Mouse (Mus musculus): ENCODE results near the gene Gmip. TPM values are rescaled to one million over a fixed set of nuclear protein-coding genes. Genes with fewer than 3 reads are reported as not detected.

Gene Gmip
- polyA plus RNA-seq, 1 experiment from 2014 or later, result 7.6 TPM

DNA sequence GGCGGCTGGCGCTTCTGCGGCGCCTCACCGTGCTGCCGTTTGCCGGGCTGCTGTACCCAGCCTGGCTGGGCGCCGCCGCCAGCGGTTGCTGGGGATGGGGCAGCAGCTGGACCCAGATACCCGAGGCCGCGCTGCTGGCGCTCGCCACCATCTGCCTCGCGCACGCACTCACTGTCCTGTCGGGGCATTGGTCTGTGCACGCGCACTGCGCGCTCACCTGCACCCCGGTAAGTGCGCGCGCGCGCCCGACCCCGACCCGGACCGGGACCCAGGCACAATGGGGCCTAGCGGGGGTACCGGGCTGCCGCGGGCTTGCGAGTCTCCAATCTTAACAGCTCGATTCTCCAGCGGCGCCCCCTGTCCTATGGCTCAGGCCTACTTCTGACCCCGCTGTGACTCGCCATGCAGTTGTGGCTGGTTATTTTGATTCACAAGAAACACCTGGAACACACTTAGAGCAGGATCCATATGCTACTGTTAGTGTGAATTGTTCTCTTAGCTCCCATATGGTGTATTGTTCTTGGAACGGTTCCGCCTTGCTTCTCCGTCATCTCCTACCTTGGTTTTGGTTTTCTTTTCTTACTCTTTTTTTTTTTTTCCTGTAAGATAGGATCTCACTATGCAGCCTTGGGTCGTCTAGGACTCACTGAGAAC, 16.9 kb upstream of the Gmip start:
- H3K9ac ChIP-seq, result peak overlapping the region; percentile 98
- H3K36me3 ChIP-seq, result peaks cover 35% of the 10 kb centered on the region
- peak overlapping the region; percentile 88 for H3K4me2 ChIP-seq
- H3K4me3 ChIP-seq, result peak overlapping the region; percentile 100
- peaks cover 25% of the 10 kb centered on the region for H3K4me1 ChIP-seq
- no peaks in the 10 kb centered on the region for H3K27me3 ChIP-seq (replicated peaks)
- H3K9me3 ChIP-seq, result no peaks in the 10 kb centered on the region
- H3K27ac ChIP-seq (replicated peaks), result peak overlapping the region; percentile 91
- WGBS, result under 1% methylated on average over 48 of the region's 48 CpGs
- peak; percentile 47 for ATAC-seq (ENCODE audit: extremely low read depth, insufficient number of reproducible peaks, low FRiP score, low TSS enrichment)

DNA sequence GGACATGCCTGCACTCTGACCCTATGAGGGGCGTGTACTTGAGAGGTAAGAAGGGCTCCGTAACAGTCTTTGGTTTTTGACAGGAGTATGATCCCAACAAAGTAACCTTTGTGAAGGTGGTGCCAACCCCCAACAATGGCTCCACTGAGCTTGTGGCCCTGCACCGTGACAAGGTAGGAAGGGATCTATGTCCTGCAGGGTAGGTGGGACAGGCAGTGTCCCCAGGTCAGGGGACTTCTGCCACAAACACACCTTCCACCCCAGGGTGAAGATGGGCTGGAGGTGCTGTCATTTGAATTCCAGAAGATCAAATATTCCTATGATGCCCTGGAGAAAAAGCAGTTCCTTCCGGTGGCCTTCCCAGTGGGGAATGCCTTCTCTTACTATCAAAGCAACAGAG, 14.8 kb upstream of the Gmip start:
- H3K27me3 ChIP-seq (replicated peaks), result no peaks in the 10 kb centered on the region

DNA sequence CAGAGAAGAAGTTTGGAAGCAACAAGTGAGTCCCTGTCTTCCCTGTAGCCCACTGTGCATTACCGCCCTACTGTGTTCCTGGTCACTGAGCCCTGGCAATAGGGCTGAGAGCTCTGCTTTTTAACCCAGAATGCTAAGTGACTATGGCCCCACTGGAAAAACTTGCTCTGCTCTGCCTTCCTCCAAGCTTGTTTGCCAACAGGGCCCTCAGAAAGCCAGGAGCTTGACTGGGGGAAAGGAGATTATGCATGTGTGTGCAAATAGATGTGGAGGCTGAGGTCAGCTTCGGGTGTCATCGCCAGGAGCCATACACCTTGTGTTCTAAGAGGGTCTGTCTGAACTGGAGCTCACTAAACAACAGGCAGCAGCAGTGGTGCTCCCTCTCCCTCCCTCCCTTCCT, 14.4 kb upstream of the Gmip start:
- Histone ChIP-seq H3K9me3 (no peaks in the 10 kb centered on the region), H3K27me3 (replicated peaks) (no peaks in the 10 kb centered on the region), H3K27ac (replicated peaks) (no peak overlapping the region), H3K36me3 (peaks cover 60% of the 10 kb centered on the region), H3K4me2 (no peak overlapping the region), H3K4me1 (peaks cover 25% of the 10 kb centered on the region), H3K9ac (no peak overlapping the region), H3K4me3 (no peak overlapping the region)
- 94% methylated on average over 3 of the region's 3 CpGs for WGBS
- no peak for ATAC-seq (ENCODE audit: extremely low read depth, insufficient number of reproducible peaks, low FRiP score, low TSS enrichment)

More for the DNA sequence above, 14.8 kb upstream of the Gmip start:
- peaks cover 56% of the 10 kb centered on the region for H3K36me3 ChIP-seq
- H3K4me1 ChIP-seq, result peaks cover 25% of the 10 kb centered on the region
- no peak overlapping the region for H3K4me2 ChIP-seq
- H3K27ac ChIP-seq (replicated peaks), result no peak overlapping the region
- no peak overlapping the region for H3K9ac ChIP-seq
- 92% methylated on average over 4 of the region's 4 CpGs for WGBS
- H3K4me3 ChIP-seq, result no peak overlapping the region
- ATAC-seq (ENCODE audit: extremely low read depth, insufficient number of reproducible peaks, low FRiP score, low TSS enrichment), result no peak
- H3K9me3 ChIP-seq, result no peaks in the 10 kb centered on the region

DNA sequence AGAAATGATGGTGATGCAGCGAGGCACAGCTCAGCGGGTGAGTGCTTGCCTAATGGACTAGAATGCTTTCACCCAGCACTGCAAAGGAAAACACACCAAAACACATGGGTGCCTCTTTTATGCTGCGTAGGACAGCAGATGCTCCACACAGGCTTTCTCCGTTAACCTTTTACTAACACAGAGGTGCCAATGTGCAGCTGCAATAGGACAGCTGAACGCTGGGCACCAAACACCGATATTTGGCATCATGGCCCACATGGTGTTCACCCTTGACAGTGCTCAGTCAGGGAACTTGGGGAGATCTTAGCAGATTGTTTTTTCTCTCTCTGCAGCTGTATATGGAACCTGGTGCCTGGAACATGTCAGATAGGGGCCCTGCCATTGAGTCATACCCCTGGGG, 13.6 kb upstream of the Gmip start:
- peaks cover 68% of the 10 kb centered on the region for H3K36me3 ChIP-seq
- H3K9me3 ChIP-seq, result no peaks in the 10 kb centered on the region
- no peak overlapping the region for H3K4me2 ChIP-seq
- ATAC-seq (ENCODE audit: extremely low read depth, insufficient number of reproducible peaks, low FRiP score, low TSS enrichment), result no peak
- H3K27ac ChIP-seq (replicated peaks), result no peak overlapping the region
- WGBS, result 92% methylated on average over 6 of the region's 6 CpGs
- H3K4me1 ChIP-seq, result peaks cover 22% of the 10 kb centered on the region
- H3K4me3 ChIP-seq, result no peak overlapping the region
- no peaks in the 10 kb centered on the region for H3K27me3 ChIP-seq (replicated peaks)
- no peak overlapping the region for H3K9ac ChIP-seq

DNA sequence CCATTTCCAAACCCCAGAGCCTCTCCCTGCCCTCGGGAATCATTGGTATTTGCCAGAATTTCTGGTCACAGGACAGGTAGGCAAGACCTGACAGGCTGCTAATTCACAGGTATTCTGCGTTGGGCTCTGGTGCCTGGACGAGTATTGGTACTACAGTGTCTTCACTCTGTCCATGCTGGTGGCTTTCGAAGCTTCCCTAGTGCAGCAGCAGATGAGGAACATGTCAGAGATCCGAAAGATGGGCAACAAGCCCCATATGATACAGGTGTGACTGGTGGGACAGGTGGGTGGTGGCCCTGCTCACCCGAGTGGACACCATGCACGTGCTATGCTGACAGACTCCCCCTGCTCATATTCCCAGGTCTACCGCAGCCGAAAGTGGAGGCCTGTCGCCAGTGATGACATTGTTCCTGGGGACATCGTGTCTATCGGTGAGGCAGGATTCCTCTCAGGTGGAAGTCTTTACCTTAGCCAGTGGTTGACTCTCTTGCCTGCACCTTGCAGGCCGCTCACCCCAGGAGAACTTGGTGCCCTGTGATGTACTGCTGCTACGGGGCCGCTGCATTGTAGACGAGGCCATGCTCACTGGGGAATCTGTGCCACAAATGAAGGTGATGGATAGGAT, 11.6 kb upstream of the Gmip start:
- H3K27ac ChIP-seq (replicated peaks), result no peak overlapping the region
- no peak for ATAC-seq (ENCODE audit: extremely low read depth, insufficient number of reproducible peaks, low FRiP score, low TSS enrichment)
- H3K4me2 ChIP-seq, result no peak overlapping the region
- WGBS, result 94% methylated on average over 16 of the region's 16 CpGs
- H3K9me3 ChIP-seq, result no peaks in the 10 kb centered on the region
- peaks cover 15% of the 10 kb centered on the region for H3K4me1 ChIP-seq
- H3K9ac ChIP-seq, result no peak overlapping the region
- H3K4me3 ChIP-seq, result no peak overlapping the region
- H3K36me3 ChIP-seq, result peaks cover 88% of the 10 kb centered on the region
- H3K27me3 ChIP-seq (replicated peaks), result no peaks in the 10 kb centered on the region

DNA sequence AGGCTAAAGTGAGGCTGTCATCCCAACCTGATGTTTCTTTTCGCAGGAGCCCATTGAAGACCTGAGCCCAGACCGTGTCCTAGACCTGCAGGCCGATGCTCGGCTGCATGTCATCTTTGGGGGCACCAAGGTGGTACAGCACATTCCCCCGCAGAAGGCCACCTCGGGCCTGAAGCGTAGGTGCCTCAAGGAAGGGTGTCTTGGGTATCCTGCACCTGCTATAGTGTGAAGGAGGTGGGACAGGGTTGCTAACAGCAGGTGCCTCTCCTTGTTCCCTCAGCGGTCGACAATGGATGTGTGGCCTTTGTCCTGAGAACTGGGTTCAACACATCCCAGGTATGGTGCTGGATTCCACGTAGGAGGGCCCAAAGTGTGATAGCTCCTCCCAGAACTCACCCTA, 10.8 kb upstream of the Gmip start:
- H3K27ac ChIP-seq (replicated peaks), result no peak overlapping the region
- peaks cover 94% of the 10 kb centered on the region for H3K36me3 ChIP-seq
- H3K9ac ChIP-seq, result no peak overlapping the region
- no peak for ATAC-seq (ENCODE audit: extremely low read depth, insufficient number of reproducible peaks, low FRiP score, low TSS enrichment)
- H3K4me1 ChIP-seq, result peaks cover 6% of the 10 kb centered on the region
- H3K27me3 ChIP-seq (replicated peaks), result no peaks in the 10 kb centered on the region
- H3K4me3 ChIP-seq, result no peak overlapping the region
- H3K9me3 ChIP-seq, result no peaks in the 10 kb centered on the region
- 90% methylated on average over 10 of the region's 10 CpGs for WGBS
- no peak overlapping the region for H3K4me2 ChIP-seq

DNA sequence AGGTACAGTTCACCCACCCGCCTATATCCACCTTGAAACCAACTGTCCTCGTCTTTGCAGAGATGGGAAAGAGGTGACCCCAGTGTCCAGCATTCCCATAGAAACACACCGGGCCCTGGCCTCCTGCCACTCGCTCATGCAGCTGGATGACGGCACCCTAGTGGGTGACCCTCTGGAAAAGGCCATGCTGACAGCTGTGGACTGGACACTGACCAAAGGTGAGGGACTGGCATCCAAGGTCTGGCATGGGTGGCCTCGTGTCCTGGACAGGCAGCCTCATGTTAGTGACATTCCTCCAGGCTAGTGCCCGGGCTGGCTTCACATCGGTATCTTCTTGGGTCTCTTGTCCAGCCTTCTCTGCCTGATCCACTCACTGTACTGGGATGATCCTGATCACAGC, 9.2 kb upstream of the Gmip start:
- no peak overlapping the region for H3K4me2 ChIP-seq
- H3K27ac ChIP-seq (replicated peaks), result no peak overlapping the region
- peaks cover 100% of the 10 kb centered on the region for H3K36me3 ChIP-seq
- H3K27me3 ChIP-seq (replicated peaks), result no peaks in the 10 kb centered on the region
- ATAC-seq (ENCODE audit: extremely low read depth, insufficient number of reproducible peaks, low FRiP score, low TSS enrichment), result no peak
- 89% methylated on average over 8 of the region's 8 CpGs for WGBS
- H3K4me1 ChIP-seq, result no peaks in the 10 kb centered on the region
- H3K9ac ChIP-seq, result no peak overlapping the region
- H3K9me3 ChIP-seq, result no peaks in the 10 kb centered on the region
- no peak overlapping the region for H3K4me3 ChIP-seq

DNA sequence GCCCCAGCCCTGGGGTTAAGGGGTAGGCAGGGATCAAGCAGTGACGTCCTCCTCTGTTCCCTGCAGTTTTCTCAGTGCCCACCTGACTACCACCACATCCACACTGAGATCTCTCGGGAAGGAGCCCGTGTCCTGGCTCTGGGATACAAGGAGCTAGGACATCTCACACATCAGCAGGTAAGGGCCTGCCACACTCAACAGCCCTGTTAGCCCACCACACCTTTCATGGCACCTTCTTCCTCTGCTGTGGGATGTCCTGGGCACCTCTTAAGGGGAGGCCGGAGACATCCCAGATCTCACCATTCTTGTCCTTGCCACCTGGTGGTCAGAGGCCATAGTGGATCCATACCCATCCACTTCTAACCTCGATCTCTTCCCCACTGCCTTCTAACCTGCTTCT, 8.5 kb upstream of the Gmip start:
- H3K4me2 ChIP-seq, result no peak overlapping the region
- H3K36me3 ChIP-seq, result peaks cover 100% of the 10 kb centered on the region
- 93% methylated on average over 5 of the region's 5 CpGs for WGBS
- no peak overlapping the region for H3K9ac ChIP-seq
- no peaks in the 10 kb centered on the region for H3K27me3 ChIP-seq (replicated peaks)
- no peaks in the 10 kb centered on the region for H3K4me1 ChIP-seq
- no peaks in the 10 kb centered on the region for H3K9me3 ChIP-seq
- no peak overlapping the region for H3K4me3 ChIP-seq
- H3K27ac ChIP-seq (replicated peaks), result no peak overlapping the region
- no peak for ATAC-seq (ENCODE audit: extremely low read depth, insufficient number of reproducible peaks, low FRiP score, low TSS enrichment)

DNA sequence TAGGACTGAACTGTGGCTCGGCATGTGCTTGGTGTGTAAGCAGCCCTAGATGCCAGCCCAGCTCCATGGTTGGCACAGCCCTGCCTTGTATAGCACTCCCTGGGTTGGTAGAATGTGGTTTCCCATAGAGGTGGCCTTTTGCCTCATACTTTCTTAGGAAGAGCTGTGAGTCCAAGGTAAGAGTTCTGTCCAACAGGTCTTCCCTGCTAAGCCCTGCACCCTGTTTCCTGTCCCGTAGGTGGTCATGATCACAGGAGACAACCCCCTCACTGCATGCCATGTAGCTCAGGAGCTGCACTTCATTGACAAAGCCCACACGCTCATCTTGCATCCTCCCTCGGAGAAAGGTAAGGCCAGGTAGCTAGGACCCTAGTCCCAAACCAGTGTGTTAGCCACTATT, 6.7 kb upstream of the Gmip start:
- no peak overlapping the region for H3K4me2 ChIP-seq
- no peak overlapping the region for H3K9ac ChIP-seq
- no peaks in the 10 kb centered on the region for H3K4me1 ChIP-seq
- no peak overlapping the region for H3K4me3 ChIP-seq
- no peaks in the 10 kb centered on the region for H3K9me3 ChIP-seq
- ATAC-seq (ENCODE audit: extremely low read depth, insufficient number of reproducible peaks, low FRiP score, low TSS enrichment), result no peak
- H3K36me3 ChIP-seq, result peaks cover 100% of the 10 kb centered on the region
- no peaks in the 10 kb centered on the region for H3K27me3 ChIP-seq (replicated peaks)
- 90% methylated on average over 4 of the region's 4 CpGs for WGBS
- no peak overlapping the region for H3K27ac ChIP-seq (replicated peaks)

DNA sequence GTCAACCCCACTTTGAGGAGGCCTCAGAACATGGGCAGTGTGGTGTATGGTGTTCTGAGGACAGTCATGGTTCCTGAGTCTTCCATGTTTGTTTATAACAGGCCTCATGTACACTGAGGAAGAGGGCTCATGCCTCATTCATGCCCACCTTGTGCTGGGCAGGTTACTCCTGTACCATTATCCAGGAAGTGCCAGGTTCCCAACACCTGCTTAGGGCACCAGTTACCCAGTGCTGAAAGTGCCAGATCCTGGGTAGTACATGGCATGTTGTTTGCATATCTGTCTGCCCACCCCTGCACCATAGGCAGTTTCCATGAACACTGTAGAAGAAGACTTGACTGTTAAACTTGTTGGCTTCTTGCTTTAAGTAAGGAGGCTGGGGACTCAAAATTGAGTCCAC, 6.3 kb upstream of the Gmip start:
- H3K27ac ChIP-seq (replicated peaks), result no peak overlapping the region
- peaks cover 100% of the 10 kb centered on the region for H3K36me3 ChIP-seq
- no peak overlapping the region for H3K9ac ChIP-seq
- no peak for ATAC-seq (ENCODE audit: extremely low read depth, insufficient number of reproducible peaks, low FRiP score, low TSS enrichment)
- H3K4me3 ChIP-seq, result no peak overlapping the region
- no peak overlapping the region for H3K4me2 ChIP-seq
- no peaks in the 10 kb centered on the region for H3K27me3 ChIP-seq (replicated peaks)
- H3K4me1 ChIP-seq, result no peaks in the 10 kb centered on the region
- no peaks in the 10 kb centered on the region for H3K9me3 ChIP-seq

DNA sequence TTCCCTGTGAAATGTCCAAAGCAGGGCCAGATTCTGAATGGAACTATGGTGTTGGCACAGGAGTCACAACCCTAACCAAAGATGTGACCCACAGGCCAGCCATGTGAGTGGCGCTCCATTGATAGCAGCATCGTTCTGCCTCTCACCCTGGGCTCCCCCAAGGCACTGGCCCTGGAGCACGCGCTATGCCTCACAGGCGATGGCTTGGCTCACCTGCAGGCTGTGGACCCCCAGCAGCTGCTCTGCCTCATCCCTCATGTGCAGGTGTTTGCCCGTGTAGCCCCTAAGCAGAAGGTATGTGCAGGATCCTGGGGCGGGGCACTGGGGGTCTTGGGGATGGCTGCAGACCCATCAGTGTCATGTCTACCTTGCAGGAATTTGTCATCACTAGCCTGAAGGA, 5.1 kb upstream of the Gmip start:
- H3K4me1 ChIP-seq, result peaks cover 3% of the 10 kb centered on the region; the same call in 1 of the 2 replicates
- no peak overlapping the region for H3K27ac ChIP-seq (replicated peaks)
- H3K36me3 ChIP-seq, result peaks cover 99% of the 10 kb centered on the region
- no peak for ATAC-seq (ENCODE audit: extremely low read depth, insufficient number of reproducible peaks, low FRiP score, low TSS enrichment)
- 90% methylated on average over 7 of the region's 7 CpGs for WGBS
- H3K4me2 ChIP-seq, result no peak overlapping the region
- H3K9ac ChIP-seq, result no peak overlapping the region
- H3K4me3 ChIP-seq, result no peak overlapping the region
- no peaks in the 10 kb centered on the region for H3K27me3 ChIP-seq (replicated peaks)
- no peaks in the 10 kb centered on the region for H3K9me3 ChIP-seq

DNA sequence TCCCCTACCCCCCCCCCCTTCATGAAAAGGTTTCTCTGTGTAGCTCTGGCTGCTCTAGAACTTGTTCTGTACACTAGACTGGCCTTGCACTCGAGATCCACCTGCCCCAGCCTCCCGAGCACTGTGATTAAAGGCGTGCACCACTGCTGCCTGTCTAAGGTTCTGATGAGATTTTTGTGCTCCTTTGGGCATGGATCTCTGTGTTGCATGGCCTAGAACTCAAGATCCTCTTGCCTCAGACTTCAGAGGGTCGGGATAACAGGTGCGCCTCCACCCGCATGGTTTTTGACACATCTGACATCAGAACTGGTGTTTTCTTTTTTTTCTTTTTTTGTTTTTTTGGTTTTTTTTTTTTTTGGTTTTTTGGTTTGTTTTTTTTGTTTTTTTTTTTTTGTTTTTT, 3.9 kb upstream of the Gmip start:
- WGBS, result 92% methylated on average over 6 of the region's 6 CpGs
- H3K4me2 ChIP-seq, result no peak overlapping the region

More for the DNA sequence above, 3.9 kb upstream of the Gmip start:
- Histone ChIP-seq H3K27me3 (replicated peaks) (no peaks in the 10 kb centered on the region), H3K4me1 (peaks cover 9% of the 10 kb centered on the region), H3K9me3 (no peaks in the 10 kb centered on the region), H3K27ac (replicated peaks) (no peak overlapping the region), H3K9ac (no peak overlapping the region), H3K4me3 (no peak overlapping the region), H3K36me3 (peaks cover 87% of the 10 kb centered on the region)
- no peak for ATAC-seq (ENCODE audit: extremely low read depth, insufficient number of reproducible peaks, low FRiP score, low TSS enrichment)

All from heart, embryonic 13.5 days (tissue).